Mouse (Mus musculus) limb, embryonic 11.5 days (tissue): ENCODE data around the gene Kctd11. TPM values are rescaled to one million over a fixed set of nuclear protein-coding genes. Genes with fewer than 3 reads are reported as not detected.

Source experiments
- ATAC-seq: fragments of 200-750 bp; cut with Nextera tagmentation; 2 replicates; pipeline ENCODE4 v1.8.0; 2017; ENCODE audit warnings: low read depth; ENCODE audit not compliant: insufficient number of reproducible peaks, low FRiP score, low TSS enrichment
- DNase-seq: peaks from one replicate; pipeline ENCODE4 v3.0.0-alpha.2; 2015; ENCODE audit warnings: low spot score
- H3K27ac ChIP-seq: fragments of 300-500 bp; sonication (generic); replicated peaks from 2 replicates; pipeline ENCODE4 v1.5.1; 2014; ENCODE audit warnings: low read depth, mild to moderate bottlenecking, low read length
- H3K27me3 ChIP-seq: fragments of 300-500 bp; sonication (generic); 2 replicates; pipeline ENCODE4 v1.6.1; 2014; ENCODE audit warnings: mild to moderate bottlenecking, low read length, mixed read lengths; ENCODE audit not compliant: control insufficient read depth, insufficient read depth
- H3K36me3 ChIP-seq: fragments of 300-500 bp; sonication (generic); 2 replicates; pipeline ENCODE4 v1.6.1; 2014; ENCODE audit warnings: mild to moderate bottlenecking, low read length, moderate library complexity, mixed read lengths; ENCODE audit not compliant: control insufficient read depth, insufficient read depth
- H3K4me1 ChIP-seq: fragments of 300-500 bp; sonication (generic); 2 replicates; pipeline ENCODE4 v1.6.1; 2014; ENCODE audit warnings: low read length, mixed read lengths; ENCODE audit not compliant: control insufficient read depth, insufficient read depth
- H3K4me2 ChIP-seq: fragments of 300-500 bp; sonication (generic); 2 replicates; pipeline ENCODE4 v1.6.1; 2014; ENCODE audit warnings: low read depth, mild to moderate bottlenecking, moderate library complexity; ENCODE audit not compliant: severe bottlenecking
- H3K4me3 ChIP-seq: fragments of 300-500 bp; sonication (generic); 2 replicates; pipeline ENCODE4 v1.5.1; 2014; ENCODE audit warnings: low read depth, low read length
- H3K9ac ChIP-seq: fragments of 300-500 bp; sonication (generic); 2 replicates; pipeline ENCODE4 v1.6.1; 2014; ENCODE audit warnings: mild to moderate bottlenecking, low read length
- H3K9me3 ChIP-seq: fragments of 300-500 bp; sonication (generic); 2 replicates; pipeline ENCODE4 v1.6.1; 2016; ENCODE audit warnings: low read length; ENCODE audit not compliant: control insufficient read depth
- WGBS: fragments of 180-500 bp; shearing (Covaris S2); extraction: QIAGEN DNeasy Blood & Tissue Kit; methylation state at CpG from one replicate; pipeline ENCODE4 v1.1.7; 2014; 5-methylcytosine and 5-hydroxymethylcytosine counted together
- polyA plus RNA-seq: library from polyadenylated mRNA; unstranded; fragments of >200 nt; fragmentation: Nextera tagmentation; extraction: Ambion mirVana; gene quantifications from 2 replicates; pipeline ENCODE4 v1.2.1, GENCODE M21; 2014

Gene Kctd11
- polyA plus RNA-seq, 1 experiment from 2014 or later: 3.7 TPM

GRCm38 (mm10) chr11:69881787-69882670, 823 bp upstream of the Kctd11 start:
- Histone ChIP-seq H3K9ac (peak overlapping the region; percentile 32), H3K36me3 (no peaks in the 10 kb centered on the region), H3K4me3 (peak overlapping the region; percentile 38), H3K4me1 (peaks cover 12% of the 10 kb centered on the region), H3K4me2 (peak overlapping the region; percentile 83), H3K9me3 (no peaks in the 10 kb centered on the region), H3K27me3 (no peaks in the 10 kb centered on the region), H3K27ac (no peak overlapping the region)
- WGBS: 62% methylated on average over 21 of the region's 21 CpGs
- ATAC-seq: no peak
- no peak for DNase-seq

- H3K4me2 ChIP-seq: peak overlapping the region; percentile 83
- under 1% methylated on average over 18 of the region's 18 CpGs for WGBS
- no peaks in the 10 kb centered on the region for H3K27me3 ChIP-seq
- peak overlapping the region; percentile 38 for H3K4me3 ChIP-seq
- peaks cover 12% of the 10 kb centered on the region for H3K4me1 ChIP-seq
- peak overlapping the region; percentile 30 for H3K27ac ChIP-seq
- peak overlapping the region; percentile 32 for H3K9ac ChIP-seq
- peak; percentile 46 for ATAC-seq
- H3K9me3 ChIP-seq: no peaks in the 10 kb centered on the region
- peak; percentile 83 for DNase-seq
- no peaks in the 10 kb centered on the region for H3K36me3 ChIP-seq
Observed at GRCm38 (mm10) chr11:69880506-69880852, 727 bp downstream of the Kctd11 start.

DNA sequence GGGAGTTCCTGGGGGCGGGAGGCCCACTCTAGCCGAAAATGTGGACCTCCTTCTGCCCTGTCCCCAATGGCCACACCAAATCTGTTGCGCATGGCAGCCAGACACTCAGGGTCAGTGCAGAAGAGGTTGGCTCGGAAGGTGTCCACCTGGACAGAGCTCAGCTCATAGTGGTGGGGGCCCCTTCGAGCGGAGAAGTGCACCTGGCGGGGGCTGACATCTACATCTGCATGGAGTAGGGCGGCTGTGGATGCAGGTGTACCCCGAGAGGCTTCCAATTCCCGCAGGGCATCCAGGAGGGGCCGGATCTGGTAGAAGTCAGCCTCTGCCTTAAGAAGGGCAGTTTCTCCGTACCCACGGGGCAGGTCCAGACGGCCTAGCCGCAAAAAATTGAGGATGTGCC, 1.5 kb downstream of the Kctd11 start:
- Histone ChIP-seq H3K4me3 (peak overlapping the region; percentile 38), H3K4me1 (peaks cover 12% of the 10 kb centered on the region), H3K27me3 (no peaks in the 10 kb centered on the region), H3K4me2 (peak overlapping the region; percentile 83), H3K9ac (peak overlapping the region; percentile 32; the same call in 1 of the 2 replicates), H3K27ac (no peak overlapping the region), H3K9me3 (no peaks in the 10 kb centered on the region), H3K36me3 (no peaks in the 10 kb centered on the region)
- no peak for DNase-seq
- WGBS: 54% methylated on average over 15 of the region's 15 CpGs
- ATAC-seq: no peak

DNA sequence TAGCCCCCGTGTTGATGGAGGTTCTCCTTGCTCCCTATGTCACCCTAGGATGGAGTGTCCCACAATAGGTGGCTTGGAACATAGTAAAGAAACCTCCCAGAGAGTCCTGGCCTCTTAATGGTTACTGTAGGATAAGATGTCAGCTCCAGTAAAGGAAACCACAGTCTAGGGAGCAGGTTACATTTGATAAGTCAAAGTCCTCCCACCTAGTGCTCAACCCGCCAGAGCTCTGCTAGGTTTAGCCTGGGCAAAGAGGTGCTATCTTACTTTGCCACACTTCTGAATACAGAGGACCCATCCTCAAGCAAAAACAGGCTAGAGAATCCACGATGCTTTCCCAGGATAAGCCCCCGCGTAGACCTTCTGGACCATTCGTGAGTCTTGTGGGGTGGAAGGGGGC, 2.3 kb downstream of the Kctd11 start:
- no peaks in the 10 kb centered on the region for H3K9me3 ChIP-seq
- H3K4me2 ChIP-seq: peak overlapping the region; percentile 83; the same call in 1 of the 2 replicates
- 93% methylated on average over 6 of the region's 6 CpGs for WGBS
- no peaks in the 10 kb centered on the region for H3K36me3 ChIP-seq
- H3K27me3 ChIP-seq: no peaks in the 10 kb centered on the region
- peaks cover 12% of the 10 kb centered on the region for H3K4me1 ChIP-seq
- no peak for ATAC-seq
- no peak overlapping the region; the same call in 1 of the 2 replicates for H3K4me3 ChIP-seq
- H3K27ac ChIP-seq: no peak overlapping the region
- H3K9ac ChIP-seq: no peak overlapping the region
- no peak for DNase-seq

- no peak overlapping the region for H3K27ac ChIP-seq
- H3K4me3 ChIP-seq: no peak overlapping the region
- peaks cover 12% of the 10 kb centered on the region for H3K4me1 ChIP-seq
Observed at GRCm38 (mm10) chr11:69878399-69878798, 2.8 kb downstream of the Kctd11 start.

DNA sequence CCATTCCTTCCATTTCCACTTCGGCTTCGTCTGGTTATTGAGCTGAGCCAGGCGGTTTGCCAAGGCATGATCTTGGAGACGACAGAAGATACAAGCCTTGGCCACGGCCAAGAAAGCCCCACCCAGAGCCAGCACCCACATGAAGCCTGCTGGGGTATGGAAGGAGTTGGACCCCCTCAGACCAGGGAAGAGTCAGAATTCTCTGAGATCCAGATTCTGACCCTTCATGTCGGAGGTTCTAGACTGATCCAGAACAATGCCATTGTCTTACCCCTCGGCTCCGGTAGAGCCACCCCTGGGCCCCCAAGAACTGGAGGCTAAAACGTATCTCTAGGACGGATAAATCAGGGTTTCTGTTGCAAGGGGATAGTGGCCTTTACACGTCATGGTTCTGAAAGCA, 3.3 kb downstream of the Kctd11 start, which contains the start of gene Tmem95:
Tmem95 (minus strand) TSS at position 141 of the 400 bp plus-strand sequence.
- Histone ChIP-seq H3K9ac (no peak within 1 kb of the TSS), H3K27ac (no peak within 1 kb of the TSS), H3K27me3 (no peaks in the 10 kb centered on the region), H3K9me3 (no peaks in the 10 kb centered on the region), H3K4me2 (peak within 1 kb of the TSS; percentile 26; the same call in 1 of the 2 replicates), H3K4me3 (no peak within 1 kb of the TSS), H3K4me1 (peaks cover 12% of the 10 kb centered on the region), H3K36me3 (no peaks in the 10 kb centered on the region)
- DNase-seq (no peak), ATAC-seq (no peak)
- 91% methylated on average over 11 of the region's 11 CpGs for WGBS

More at GRCm38 (mm10) chr11:69878399-69878798, 2.8 kb downstream of the Kctd11 start:
- H3K27me3 ChIP-seq: no peaks in the 10 kb centered on the region
- H3K4me2 ChIP-seq: 0 out of 2 replicates have a peak overlapping the region, but pooled peaks have one; percentile 2
- 80% methylated on average over 3 of the region's 3 CpGs for WGBS
- no peaks in the 10 kb centered on the region for H3K9me3 ChIP-seq
- H3K9ac ChIP-seq: no peak overlapping the region
- DNase-seq (no peak), ATAC-seq (no peak)
- no peaks in the 10 kb centered on the region for H3K36me3 ChIP-seq

DNA sequence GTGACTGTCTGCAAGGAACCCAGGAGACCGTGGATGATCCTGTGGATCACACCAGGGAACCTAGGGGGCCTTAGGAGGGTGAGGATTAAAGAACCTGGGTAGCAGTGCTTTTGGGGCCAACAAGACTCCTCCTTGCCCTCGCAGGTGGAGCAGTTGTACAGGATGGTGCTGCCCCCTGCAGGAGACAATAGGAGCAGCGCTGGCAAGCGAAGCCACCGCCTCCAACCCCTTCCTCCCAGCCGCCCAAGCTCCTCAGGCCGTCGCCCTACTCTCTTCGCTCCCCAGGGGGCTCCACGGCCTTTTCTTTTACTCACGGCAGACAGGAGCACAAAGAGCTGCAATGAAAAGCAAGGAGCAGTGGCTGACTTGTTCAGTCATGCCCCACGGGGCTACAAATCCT, 4.3 kb downstream of the Kctd11 start:
- no peak overlapping the region for H3K9ac ChIP-seq
- no peak for ATAC-seq

DNA sequence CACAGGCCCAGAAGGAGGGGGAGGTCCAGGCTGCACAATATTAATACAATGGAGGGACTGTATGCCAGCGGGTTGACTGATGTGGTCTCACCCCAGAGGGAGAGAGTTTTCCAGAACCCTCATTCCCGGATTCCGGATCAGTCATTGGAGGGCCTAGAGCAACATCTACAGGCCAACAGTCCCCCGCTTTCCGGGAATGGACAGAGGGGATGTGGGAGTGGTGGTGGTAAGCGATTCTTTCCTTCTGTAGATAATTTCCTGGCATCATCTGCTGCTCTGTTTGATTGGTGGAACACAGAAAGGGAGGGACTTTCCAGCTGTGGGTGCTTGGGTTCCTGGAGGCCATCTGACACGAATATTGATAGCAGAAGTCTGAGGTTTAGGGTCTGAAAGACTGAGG, 5.0 kb downstream of the Kctd11 start:
- no peak for DNase-seq
- Histone ChIP-seq H3K4me3 (no peak overlapping the region), H3K27ac (0 out of 2 replicates have a peak overlapping the region, but pooled peaks have one; percentile 8), H3K4me2 (no peak overlapping the region), H3K4me1 (peaks cover 12% of the 10 kb centered on the region), H3K36me3 (no peaks in the 10 kb centered on the region), H3K27me3 (no peaks in the 10 kb centered on the region), H3K9me3 (no peaks in the 10 kb centered on the region), H3K9ac (0 out of 2 replicates have a peak overlapping the region, but pooled peaks have one; percentile 12)
- ATAC-seq: no peak
- 66% methylated on average over 7 of the region's 7 CpGs for WGBS

More for the DNA sequence above, 4.3 kb downstream of the Kctd11 start:
- Histone ChIP-seq H3K4me1 (peaks cover 12% of the 10 kb centered on the region), H3K36me3 (no peaks in the 10 kb centered on the region), H3K4me2 (peak overlapping the region; percentile 26; the same call in 1 of the 2 replicates), H3K4me3 (no peak overlapping the region), H3K9me3 (no peaks in the 10 kb centered on the region), H3K27me3 (no peaks in the 10 kb centered on the region), H3K27ac (no peak overlapping the region)
- WGBS: 7% methylated on average over 12 of the region's 12 CpGs
- peak; percentile 91 for DNase-seq
